Mouse (Mus musculus) cortical plate, adult 2 months (tissue): Measurements from ENCODE around the gene Fra10ac1. TPM values are rescaled to one million over a fixed set of nuclear protein-coding genes. Genes with fewer than 3 reads are reported as not detected.

ENCODE experiments used
- H3K27ac ChIP-seq: fragments of 200-500 bp; 2 replicates; pipeline ENCODE4 v1.5.1; 2012; ENCODE audit warnings: low read length, control low read depth, inconsistent platforms; ENCODE audit not compliant: insufficient read depth
- H3K4me1 ChIP-seq: fragments of 200-500 bp; 2 replicates; pipeline ENCODE4 v1.6.1; 2011; ENCODE audit warnings: low read length; ENCODE audit not compliant: control insufficient read depth, insufficient read depth
- H3K4me3 ChIP-seq: fragments of 200-500 bp; 2 replicates; pipeline ENCODE4 v1.5.1; 2011; ENCODE audit warnings: mild to moderate bottlenecking, low read length, control low read depth; ENCODE audit not compliant: insufficient read depth
- CTCF ChIP-seq: fragments of 200-500 bp; IDR thresholded peaks from 2 replicates; pipeline ENCODE4 v1.5.1; 2011; ENCODE audit warnings: mild to moderate bottlenecking, control low read depth, low read length; ENCODE audit not compliant: insufficient read depth; ENCODE audit errors: extremely low read depth
- POLR2A ChIP-seq: fragments of 200-500 bp; IDR thresholded peaks from 2 replicates; pipeline ENCODE4 v1.6.1; 2011; ENCODE audit warnings: mild to moderate bottlenecking, low read length, control low read depth; ENCODE audit not compliant: insufficient read depth; ENCODE audit errors: extremely low read depth
- polyA plus RNA-seq: library from polyadenylated mRNA; depleted of rRNA; stranded (reverse); fragments of >200 nt; gene quantifications from 2 replicates; pipeline ENCODE4 v1.2.3, GENCODE M21; 2012; rRNA removed

Fra10ac1 gene
- polyA plus RNA-seq, 1 experiment = 21.4 TPM

GRCm38 (mm10) chr19:38191446-38191845 is 32.5 kb downstream of the Fra10ac1 start:
- H3K4me3 ChIP-seq = no peak overlapping the region
- no peak overlapping the region for H3K27ac ChIP-seq
- no peak for TF ChIP-seq POLR2A
- no peak for TF ChIP-seq CTCF
- H3K4me1 ChIP-seq = peaks cover 4% of the 10 kb centered on the region

GRCm38 (mm10) chr19:38190606-38191005 is 33.4 kb downstream of the Fra10ac1 start:
- TF ChIP-seq CTCF (no peak), POLR2A (no peak)
- peaks cover 4% of the 10 kb centered on the region for H3K4me1 ChIP-seq
- no peak overlapping the region for H3K27ac ChIP-seq
- no peak overlapping the region for H3K4me3 ChIP-seq

GRCm38 (mm10) chr19:38187345-38187680 is 36.6 kb downstream of the Fra10ac1 start:
- Histone ChIP-seq H3K4me3 (no peak overlapping the region), H3K27ac (no peak overlapping the region), H3K4me1 (peaks cover 4% of the 10 kb centered on the region)
- no peak for TF ChIP-seq CTCF
- no peak for TF ChIP-seq POLR2A

DNA sequence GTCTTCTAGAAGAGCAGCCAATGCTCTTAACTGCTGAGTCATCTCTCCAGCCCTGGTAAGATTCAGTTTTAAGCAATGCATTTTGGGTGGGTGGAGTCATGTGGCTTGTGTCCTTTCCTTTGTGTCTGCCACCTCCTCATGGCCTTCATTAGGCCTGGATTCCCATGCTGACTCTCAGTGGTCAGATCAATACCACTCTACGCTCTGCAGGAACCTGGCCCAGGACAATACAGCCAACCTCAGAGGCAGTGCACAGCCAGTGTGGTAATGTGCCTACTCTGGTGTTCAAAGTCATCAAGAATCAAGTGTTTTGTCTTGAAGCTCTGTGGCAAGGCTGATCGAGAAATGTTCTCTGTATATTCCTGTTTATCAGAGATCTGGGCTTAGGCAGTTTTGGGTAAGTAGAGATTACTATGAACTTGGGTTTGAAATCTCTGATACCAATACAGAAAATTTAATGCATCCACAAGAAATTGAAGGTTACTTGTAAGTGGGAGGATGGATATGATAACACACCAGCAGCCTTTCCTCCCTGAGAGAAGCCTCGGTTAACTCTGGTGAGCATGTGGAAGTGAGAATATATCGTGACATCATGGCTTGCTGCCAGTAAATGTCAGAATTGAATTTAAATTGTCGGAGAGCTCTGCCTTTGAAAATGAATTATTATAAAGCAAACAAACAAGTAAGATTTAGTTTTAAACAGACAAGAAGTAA is 37.2 kb downstream of the Fra10ac1 start:
- H3K4me3 ChIP-seq = no peak overlapping the region
- peaks cover 4% of the 10 kb centered on the region for H3K4me1 ChIP-seq
- no peak overlapping the region for H3K27ac ChIP-seq
- TF ChIP-seq CTCF = no peak
- TF ChIP-seq POLR2A = no peak

GRCm38 (mm10) chr19:38179675-38180074 is 44.3 kb downstream of the Fra10ac1 start:
- no peak overlapping the region for H3K27ac ChIP-seq
- peaks cover 2% of the 10 kb centered on the region; the same call in 1 of the 2 replicates for H3K4me1 ChIP-seq
- no peak overlapping the region for H3K4me3 ChIP-seq
- no peak for TF ChIP-seq POLR2A
- no peak for TF ChIP-seq CTCF

DNA sequence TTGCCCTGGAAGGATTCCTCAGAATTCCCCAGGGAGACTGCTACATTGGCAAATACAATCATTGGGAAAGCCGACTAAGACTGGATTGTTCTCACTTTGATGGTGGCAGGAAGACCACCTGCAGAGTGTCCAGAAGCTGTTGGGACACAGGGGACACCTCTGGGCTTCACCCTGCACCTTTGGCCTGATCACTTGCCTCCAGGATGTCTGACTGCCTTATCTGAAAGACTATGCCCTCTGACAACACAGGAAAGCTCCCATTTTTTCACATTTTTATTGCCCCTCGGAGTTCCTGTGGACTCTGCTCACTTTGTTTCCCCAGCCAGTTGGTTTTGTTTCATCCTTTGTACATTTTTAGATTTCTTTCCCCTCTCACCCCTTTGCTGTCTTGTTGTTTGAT is 59.3 kb downstream of the Fra10ac1 start:
- Histone ChIP-seq H3K27ac (no peak overlapping the region), H3K4me3 (no peak overlapping the region), H3K4me1 (no peaks in the 10 kb centered on the region)
- TF ChIP-seq POLR2A = no peak
- no peak for TF ChIP-seq CTCF

- Histone ChIP-seq H3K4me3 (no peak overlapping the region), H3K4me1 (peaks cover 1% of the 10 kb centered on the region), H3K27ac (no peak overlapping the region)
- TF ChIP-seq CTCF (no peak), POLR2A (no peak)
These were observed 62.2 kb downstream of the Fra10ac1 start for GRCm38 (mm10) chr19:38161648-38162354.

DNA sequence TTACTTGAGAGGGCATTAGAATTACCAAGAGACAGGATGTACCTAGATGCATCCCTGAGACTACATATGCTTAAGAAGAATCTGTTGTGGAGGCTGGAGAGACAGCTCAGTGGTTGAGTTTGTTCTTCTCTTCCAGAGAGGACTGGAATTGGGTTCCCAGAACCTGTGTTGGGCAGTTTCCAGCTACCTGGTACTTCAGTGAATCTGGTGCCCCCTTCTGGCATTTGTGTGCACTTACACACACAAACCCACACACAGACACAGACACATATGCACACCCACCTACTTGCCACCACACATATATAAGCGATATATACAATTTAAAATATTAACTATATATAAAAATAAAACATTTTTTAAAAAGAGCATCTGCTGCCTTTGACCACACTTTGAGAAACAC is 67.7 kb downstream of the Fra10ac1 start:
- no peak overlapping the region for H3K4me3 ChIP-seq
- TF ChIP-seq CTCF (no peak), POLR2A (no peak)

GRCm38 (mm10) chr19:38143540-38144271 is 80.2 kb downstream of the Fra10ac1 start:
- no peaks in the 10 kb centered on the region for H3K4me1 ChIP-seq
- TF ChIP-seq CTCF (no peak), POLR2A (no peak)
- no peak overlapping the region for H3K4me3 ChIP-seq
- H3K27ac ChIP-seq = no peak overlapping the region

More for the DNA sequence above, 67.7 kb downstream of the Fra10ac1 start:
- Histone ChIP-seq H3K4me1 (peaks cover 1% of the 10 kb centered on the region), H3K27ac (no peak overlapping the region)

Other genes with a start within 250 kb of the Fra10ac1 start
- gene Myof, start 180.6 kb downstream of the Fra10ac1 start, polyA plus RNA-seq = 4.3 and 4.8 TPM in 2 replicates
- 0.44 and 0.79 TPM in 2 replicates for gene Cep55, start 169.1 kb downstream of the Fra10ac1 start, polyA plus RNA-seq
- 0.11 TPM in 1 of 2 replicates, not detected in the other for gene Ffar4, start 127.1 kb downstream of the Fra10ac1 start, polyA plus RNA-seq
- gene Rbp4, start 98.9 kb downstream of the Fra10ac1 start, polyA plus RNA-seq = 33.6 and 35.8 TPM in 2 replicates
- gene Pde6c, start 91.4 kb downstream of the Fra10ac1 start, polyA plus RNA-seq = 0.21 and 0.34 TPM in 2 replicates
- 80.9 and 90.5 TPM in 2 replicates for gene Lgi1, start 40.4 kb upstream of the Fra10ac1 start, polyA plus RNA-seq
- 1.6 and 1.8 TPM in 2 replicates for gene Slc35g1, start 171.8 kb upstream of the Fra10ac1 start, polyA plus RNA-seq